Mouse (Mus musculus) megakaryocyte, embryonic 14.5 days (primary cell): Measurements from ENCODE around the gene Trpm8.

Experiments used
- FLI1 ChIP-seq: IDR thresholded peaks from 2 replicates; pipeline ENCODE4 v1.6.1; 2012; ENCODE audit warnings: low read length, inconsistent platforms, mixed read lengths
- GATA1 ChIP-seq: IDR thresholded peaks from 3 replicates; pipeline ENCODE4 v1.6.1; 2012; ENCODE audit warnings: mixed read lengths, low read length, inconsistent platforms, borderline replicate concordance

DNA sequence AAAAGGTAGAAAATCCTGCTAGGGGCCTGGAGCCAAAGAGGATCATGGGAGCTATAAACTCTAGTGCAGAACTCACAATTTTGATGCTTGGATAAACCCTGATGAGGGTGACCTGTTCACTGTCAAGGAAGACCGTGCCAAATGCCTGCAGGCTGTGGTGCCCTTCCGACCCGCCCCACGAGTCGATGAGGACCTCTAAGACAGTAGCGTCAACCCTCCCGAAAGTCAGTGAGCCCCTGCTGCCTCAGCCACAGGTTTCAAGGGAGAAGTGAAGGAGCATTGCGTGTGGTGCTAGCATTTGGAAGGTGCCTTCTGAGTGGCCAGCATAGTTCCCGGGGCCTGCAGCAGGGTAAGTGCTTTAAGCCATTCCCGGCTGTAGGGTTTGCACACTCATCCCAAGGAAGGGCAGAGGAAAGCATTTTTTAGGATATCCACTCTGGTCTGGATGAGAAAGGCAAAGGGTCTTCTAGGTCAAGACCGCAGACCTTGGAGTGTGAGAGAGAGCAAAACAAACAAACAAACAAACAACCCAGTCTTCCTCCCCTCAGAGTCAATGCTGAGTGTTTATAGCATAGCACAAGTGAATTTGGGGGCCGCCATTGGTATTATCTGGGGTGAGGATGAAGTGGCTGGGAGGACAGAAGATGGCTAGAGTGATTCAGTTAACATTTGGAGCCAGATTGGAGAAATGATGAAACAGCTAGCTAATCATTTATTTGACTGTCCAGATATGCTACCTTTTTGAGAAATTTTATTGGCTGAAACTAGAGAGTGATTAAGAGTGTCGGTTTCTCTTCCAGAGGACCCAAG lies 9.6 kb downstream of the Trpm8 start:
- no peak for TF ChIP-seq GATA1
- TF ChIP-seq FLI1 = no peak
